Mouse (Mus musculus) embryonic facial prominence, embryonic 10.5 days (tissue): Measurements from ENCODE around the gene Mrpl57. TPM values are rescaled to one million over a fixed set of nuclear protein-coding genes. Genes with fewer than 3 reads are reported as not detected.

Experiments
- DNase-seq: peaks from one replicate; pipeline ENCODE4 v3.0.0-alpha.2; 2017; ENCODE audit warnings: low spot score
- H3K27ac ChIP-seq: fragments of 300-500 bp; sonication (generic); replicated peaks from 2 replicates; pipeline ENCODE4 v1.5.1; 2016; ENCODE audit warnings: mild to moderate bottlenecking
- H3K27me3 ChIP-seq: fragments of 300-500 bp; sonication (generic); replicated peaks from 2 replicates; pipeline ENCODE4 v1.6.1; 2016; ENCODE audit warnings: low read depth, mild to moderate bottlenecking; ENCODE audit not compliant: poor library complexity, severe bottlenecking
- H3K36me3 ChIP-seq: fragments of 300-500 bp; sonication (generic); replicated peaks from 2 replicates; pipeline ENCODE4 v1.6.1; 2016; ENCODE audit warnings: mild to moderate bottlenecking, moderate library complexity
- H3K4me1 ChIP-seq: fragments of 300-500 bp; sonication (generic); 2 replicates; pipeline ENCODE4 v1.6.1; 2016
- H3K4me3 ChIP-seq: fragments of 300-500 bp; sonication (generic); 2 replicates; pipeline ENCODE4 v1.5.1; 2016; ENCODE audit warnings: mild to moderate bottlenecking, moderate library complexity
- H3K9me3 ChIP-seq: fragments of 300-500 bp; sonication (generic); 2 replicates; pipeline ENCODE4 v1.6.1; 2016; ENCODE audit warnings: mild to moderate bottlenecking
- WGBS: fragments of 180-500 bp; shearing (Covaris S2); methylation state at CpG from one replicate; pipeline ENCODE4 v1.1.7; 2016; 5-methylcytosine and 5-hydroxymethylcytosine counted together
- microRNA-seq: library from miRNA; unstranded; fragments of <30 nt; microRNA quantifications from one replicate; pipeline ENCODE4, GENCODE M21; 2017
- polyA plus RNA-seq: library from polyadenylated mRNA; unstranded; fragments of >200 nt; fragmentation: Nextera tagmentation; extraction: Ambion mirVana; gene quantifications from 2 replicates; pipeline ENCODE4 v1.2.1, GENCODE M21; 2016

The Mrpl57 gene
- polyA plus RNA-seq, 1 experiment from 2014 or later = 149 TPM

GRCm38 (mm10) chr14:57866676-57867276 is 40.7 kb downstream of the Mrpl57 start:
- no peak for DNase-seq
- Histone ChIP-seq H3K36me3 (peaks cover 69% of the 10 kb centered on the region), H3K4me1 (no peaks in the 10 kb centered on the region), H3K4me3 (no peak overlapping the region), H3K27ac (no peak overlapping the region), H3K27me3 (no peaks in the 10 kb centered on the region), H3K9me3 (no peaks in the 10 kb centered on the region)
- WGBS = 92% methylated on average over 3 of the region's 3 CpGs

GRCm38 (mm10) chr14:57877921-57878320 is 51.9 kb downstream of the Mrpl57 start:
- H3K9me3 ChIP-seq = no peaks in the 10 kb centered on the region

More at GRCm38 (mm10) chr14:57877921-57878320, 51.9 kb downstream of the Mrpl57 start:
- H3K27ac ChIP-seq = no peak overlapping the region
- 0 out of 2 replicates have a peak, but pooled peaks cover 3% of the 10 kb centered on the region for H3K4me1 ChIP-seq
- H3K4me3 ChIP-seq = no peak overlapping the region
- H3K36me3 ChIP-seq = peaks cover 23% of the 10 kb centered on the region
- no peak for DNase-seq
- 93% methylated on average over 9 of the region's 9 CpGs for WGBS
- no peaks in the 10 kb centered on the region for H3K27me3 ChIP-seq

Small RNA genes lying within 50 kb of the gene (microRNA-seq; reads per million reads assigned to microRNA genes)
- not detected for gene Mir3077

Other genes with a start within 250 kb of the Mrpl57 start
- 30.0 and 32.9 TPM in 2 replicates for gene Xpo4, start 160.8 kb upstream of the Mrpl57 start, polyA plus RNA-seq
- gene Gm49361, start 80.1 kb upstream of the Mrpl57 start, polyA plus RNA-seq = not detected in 2 replicates
- 18.6 and 20.5 TPM in 2 replicates for gene Lats2, start 67.8 kb upstream of the Mrpl57 start, polyA plus RNA-seq
- gene Sap18, start 28.1 kb upstream of the Mrpl57 start, polyA plus RNA-seq = 30.9 and 41.2 TPM in 2 replicates
- 58.9 and 62.5 TPM in 2 replicates for gene Ska3, start within 50 bp of the Mrpl57 start, polyA plus RNA-seq
- gene Zdhhc20, start 64.0 kb downstream of the Mrpl57 start, polyA plus RNA-seq = 52.6 and 59.1 TPM in 2 replicates
- gene Micu2, start 173.0 kb downstream of the Mrpl57 start, polyA plus RNA-seq = 63.0 and 63.1 TPM in 2 replicates
- gene Fgf9, start 244.3 kb downstream of the Mrpl57 start, polyA plus RNA-seq = 5.7 and 6.5 TPM in 2 replicates